Mouse (Mus musculus) limb, embryonic 14.5 days (tissue): ENCODE results near the gene Olfr98. TPM values are rescaled to one million over a fixed set of nuclear protein-coding genes. Genes with fewer than 3 reads are reported as not detected.

Experiments
- ATAC-seq: fragments of 200-750 bp; cut with Nextera tagmentation; 2 replicates; pipeline ENCODE4 v1.8.0; 2017; ENCODE audit warnings: low read depth, moderate number of reproducible peaks, moderate TSS enrichment; ENCODE audit not compliant: low FRiP score
- DNase-seq: peaks from one replicate; pipeline ENCODE4 v3.0.0-alpha.2; 2015; ENCODE audit warnings: low spot score
- H3K27ac ChIP-seq: fragments of 300-500 bp; sonication (generic); replicated peaks from 2 replicates; pipeline ENCODE4 v1.5.1; 2014; ENCODE audit warnings: low read depth, mild to moderate bottlenecking, low read length, moderate library complexity, mixed read lengths
- H3K27me3 ChIP-seq: fragments of 300-500 bp; sonication (generic); 2 replicates; pipeline ENCODE4 v1.6.1; 2014; ENCODE audit warnings: low read length, mixed read lengths; ENCODE audit not compliant: control insufficient read depth, insufficient read depth
- H3K36me3 ChIP-seq: fragments of 300-500 bp; sonication (generic); 2 replicates; pipeline ENCODE4 v1.6.1; 2014; ENCODE audit warnings: mild to moderate bottlenecking, low read length, moderate library complexity, mixed read lengths; ENCODE audit not compliant: control insufficient read depth, insufficient read depth
- H3K4me1 ChIP-seq: fragments of 300-500 bp; sonication (generic); 2 replicates; pipeline ENCODE4 v1.6.1; 2014; ENCODE audit warnings: antibody characterized with exemption, low read length, mixed read lengths; ENCODE audit not compliant: control insufficient read depth, insufficient read depth
- H3K4me2 ChIP-seq: fragments of 300-500 bp; sonication (generic); replicated peaks from 2 replicates; pipeline ENCODE4 v1.6.1; 2014; ENCODE audit warnings: low read depth, mild to moderate bottlenecking, low read length, moderate library complexity; ENCODE audit not compliant: severe bottlenecking
- H3K4me3 ChIP-seq: fragments of 300-500 bp; sonication (generic); replicated peaks from 2 replicates; pipeline ENCODE4 v1.5.1; 2014; ENCODE audit warnings: low read length
- H3K9ac ChIP-seq: fragments of 300-500 bp; sonication (generic); 2 replicates; pipeline ENCODE4 v1.6.1; 2014; ENCODE audit warnings: mild to moderate bottlenecking, low read depth, low read length, moderate library complexity; ENCODE audit not compliant: severe bottlenecking
- H3K9me3 ChIP-seq: fragments of 300-500 bp; sonication (generic); 2 replicates; pipeline ENCODE4 v1.6.1; 2016; ENCODE audit warnings: low read length; ENCODE audit not compliant: control insufficient read depth
- POLR2A ChIP-seq: fragments of 200-500 bp; IDR thresholded peaks from 2 replicates; pipeline ENCODE4 v1.8.0; 2012; ENCODE audit warnings: inconsistent platforms, mild to moderate bottlenecking, moderate library complexity, borderline replicate concordance; ENCODE audit not compliant: insufficient read depth, insufficient read length; ENCODE audit errors: extremely low read depth
- WGBS: fragments of 180-500 bp; shearing (Covaris S2); extraction: QIAGEN DNeasy Blood & Tissue Kit; methylation state at CpG from one replicate; pipeline ENCODE4 v1.1.7; 2014; 5-methylcytosine and 5-hydroxymethylcytosine counted together
- polyA plus RNA-seq, 2 experiments: library from polyadenylated mRNA; depleted of rRNA in 1 of 2; stranded (reverse) in 1 of 2; unstranded in 1 of 2; fragments of >200 nt; fragmentation: Nextera tagmentation in 1 of 2; extraction: Ambion mirVana in 1 of 2; gene quantifications; 2 replicates each; pipeline versions ENCODE4 v1.2.1 to v1.2.3; 2012 to 2014

Olfr98 gene
- polyA plus RNA-seq (2012; rRNA removed): not detected in 2 replicates
- not detected in 2 replicates for polyA plus RNA-seq (2014; fragmentation: Nextera tagmentation; extraction: Ambion mirVana)

DNA sequence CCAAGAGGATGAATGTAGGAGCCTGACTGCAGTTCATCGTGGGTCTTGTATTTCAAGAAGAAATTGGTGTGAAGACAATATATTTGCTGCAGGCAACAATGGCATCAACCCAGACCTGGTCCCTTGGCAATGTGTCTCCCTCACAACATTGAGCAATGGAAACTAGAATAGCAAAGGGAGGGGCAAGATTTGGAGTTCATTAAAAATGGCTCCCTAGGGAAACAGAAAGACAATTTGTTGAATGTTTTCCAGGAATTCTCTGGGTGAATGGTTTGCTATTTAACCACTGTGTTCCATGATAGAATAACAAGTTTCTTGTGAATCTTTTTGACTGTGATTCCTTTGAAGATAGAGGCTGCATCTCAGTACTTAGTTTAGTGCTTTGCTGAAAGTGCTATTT is at the start of gene Olfr98:
Gene Olfr98 (minus strand): TSS at position 124 of the 400 bp plus-strand sequence.
- Histone ChIP-seq H3K4me1 (no peaks in the 10 kb centered on the region), H3K9ac (no peak within 1 kb of the TSS), H3K9me3 (no peaks in the 10 kb centered on the region), H3K4me3 (no peak within 1 kb of the TSS), H3K36me3 (no peaks in the 10 kb centered on the region), H3K27ac (no peak within 1 kb of the TSS), H3K27me3 (no peaks in the 10 kb centered on the region), H3K4me2 (no peak within 1 kb of the TSS)
- TF ChIP-seq POLR2A: no peak
- DNase-seq (no peak), ATAC-seq (no peak)
- whole genome bisulfite sequencing: 88% methylated on average over 1 of the region's 1 CpGs

DNA sequence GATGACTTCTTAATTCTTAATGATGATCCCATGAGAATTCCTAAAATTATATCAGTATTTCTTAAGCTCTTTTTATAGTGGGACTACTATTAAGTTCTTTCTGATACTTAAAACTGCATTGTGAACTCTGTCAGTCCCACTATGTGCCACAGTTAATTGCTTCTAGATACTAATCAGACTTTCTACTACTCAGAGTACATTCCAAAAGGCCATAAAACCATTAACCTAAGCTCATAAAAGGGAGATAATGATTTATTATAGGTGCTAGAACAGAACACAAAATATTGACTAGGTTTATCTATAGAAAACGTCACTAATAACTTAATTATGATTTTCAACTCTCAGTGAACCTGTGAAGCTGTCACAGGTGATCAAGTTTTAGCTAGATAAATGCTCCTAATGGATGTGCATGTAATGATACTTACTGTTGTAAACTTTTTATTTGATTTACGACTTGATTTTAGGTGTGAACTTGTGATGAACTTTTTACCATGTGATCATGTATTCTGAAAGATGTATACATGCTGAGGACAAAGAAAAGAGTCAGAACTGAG is 46.7 kb upstream of the Olfr98 start:
- no peaks in the 10 kb centered on the region for H3K27me3 ChIP-seq
- no peaks in the 10 kb centered on the region for H3K36me3 ChIP-seq
- no peaks in the 10 kb centered on the region for H3K4me1 ChIP-seq
- ATAC-seq (no peak), DNase-seq (no peak)
- no peak overlapping the region for H3K4me3 ChIP-seq
- H3K9ac ChIP-seq: no peak overlapping the region
- no peak overlapping the region for H3K4me2 ChIP-seq
- no peak for TF ChIP-seq POLR2A
- H3K27ac ChIP-seq: no peak overlapping the region
- WGBS: 26% methylated on average over 2 of the region's 2 CpGs
- H3K9me3 ChIP-seq: no peaks in the 10 kb centered on the region

DNA sequence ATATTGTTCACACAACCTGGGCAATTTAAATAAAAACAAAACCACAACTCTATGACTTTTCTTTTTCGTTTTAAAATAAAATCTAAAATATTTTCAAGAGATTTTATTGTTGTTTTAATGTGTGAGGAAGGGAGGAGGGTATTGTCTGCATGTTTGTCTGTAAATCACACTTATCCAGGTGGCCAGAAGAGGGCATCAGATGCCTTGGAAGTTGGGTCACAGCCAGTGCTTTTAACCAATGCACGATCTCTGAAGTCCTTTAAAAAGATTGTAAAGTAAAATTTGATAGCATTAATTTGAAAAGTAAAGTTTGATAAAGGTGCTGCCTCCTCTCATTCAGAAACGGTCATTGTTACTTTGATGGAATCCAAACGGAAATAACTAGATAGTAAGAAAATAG is 44.9 kb upstream of the Olfr98 start:
- H3K27ac ChIP-seq: no peak overlapping the region
- 33% methylated on average over 4 of the region's 4 CpGs for WGBS
- no peak overlapping the region for H3K4me2 ChIP-seq
- H3K9ac ChIP-seq: no peak overlapping the region
- H3K4me1 ChIP-seq: no peaks in the 10 kb centered on the region
- H3K9me3 ChIP-seq: no peaks in the 10 kb centered on the region
- DNase-seq: no peak
- no peak for ATAC-seq
- no peak for TF ChIP-seq POLR2A
- no peaks in the 10 kb centered on the region for H3K27me3 ChIP-seq
- H3K36me3 ChIP-seq: no peaks in the 10 kb centered on the region
- no peak overlapping the region for H3K4me3 ChIP-seq

DNA sequence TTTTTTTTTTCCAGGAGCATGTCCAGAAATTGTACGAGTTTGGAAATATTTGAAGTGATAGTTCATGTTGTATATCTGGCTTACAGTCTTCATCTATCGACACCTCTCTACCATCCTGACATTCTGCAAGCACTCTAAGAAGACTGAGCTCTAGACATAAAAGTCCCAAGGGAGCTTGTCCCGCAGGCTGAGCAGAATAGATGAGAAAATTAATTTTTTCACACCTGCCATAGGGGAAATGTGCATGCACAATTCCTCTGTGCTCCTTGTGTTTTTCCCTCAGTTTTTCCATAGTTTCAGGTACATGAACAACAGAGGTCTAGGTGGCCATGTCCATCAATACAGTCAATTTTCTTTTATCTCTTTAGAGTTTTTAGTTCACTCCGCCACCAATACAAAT is 40.7 kb upstream of the Olfr98 start, which contains the start of gene Olfr101:
Gene Olfr101 (minus strand): TSS at position 101 of the 400 bp plus-strand sequence.
- no peak for ATAC-seq

DNA sequence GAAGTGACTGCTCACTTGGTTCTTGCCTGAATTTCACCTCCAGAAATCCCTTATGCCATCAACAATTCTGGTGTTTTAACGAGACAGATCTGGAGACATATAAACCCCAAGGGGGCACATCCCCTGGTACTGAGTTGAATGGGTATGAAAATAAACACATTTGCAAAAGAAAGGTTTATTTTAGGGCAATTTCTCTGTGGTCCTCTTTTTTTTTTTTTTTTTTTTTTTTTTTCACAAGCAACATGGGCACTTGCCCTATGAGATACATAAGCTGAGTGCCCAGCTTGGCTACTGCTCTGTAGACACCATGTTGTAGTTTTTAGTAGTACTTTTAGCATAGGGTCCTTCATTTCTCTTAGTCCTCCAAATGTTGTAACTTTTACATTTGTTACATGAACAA is 19.8 kb upstream of the Olfr98 start, which contains the start of gene Olfr99:
Gene Olfr99 (minus strand): TSS at position 101 of the 400 bp plus-strand sequence.
- no peak for ATAC-seq
- no peak for DNase-seq
- 71% methylated on average over 1 of the region's 1 CpGs for WGBS
- H3K9me3 ChIP-seq: no peaks in the 10 kb centered on the region
- no peaks in the 10 kb centered on the region for H3K4me1 ChIP-seq
- TF ChIP-seq POLR2A: no peak
- H3K4me2 ChIP-seq: no peak within 1 kb of the TSS
- no peak within 1 kb of the TSS for H3K27ac ChIP-seq
- H3K4me3 ChIP-seq: no peak within 1 kb of the TSS
- no peak within 1 kb of the TSS for H3K9ac ChIP-seq
- no peaks in the 10 kb centered on the region for H3K27me3 ChIP-seq
- H3K36me3 ChIP-seq: no peaks in the 10 kb centered on the region

More for the DNA sequence above, 40.7 kb upstream of the Olfr98 start, which contains the start of gene Olfr101:
- no peak within 1 kb of the TSS for H3K27ac ChIP-seq
- H3K36me3 ChIP-seq: no peaks in the 10 kb centered on the region
- no peaks in the 10 kb centered on the region for H3K4me1 ChIP-seq
- no peaks in the 10 kb centered on the region for H3K9me3 ChIP-seq
- TF ChIP-seq POLR2A: no peak
- H3K27me3 ChIP-seq: no peaks in the 10 kb centered on the region
- H3K4me3 ChIP-seq: no peak within 1 kb of the TSS
- no peak for DNase-seq
- H3K9ac ChIP-seq: no peak within 1 kb of the TSS
- 84% methylated on average over 4 of the region's 4 CpGs for WGBS
- no peak within 1 kb of the TSS for H3K4me2 ChIP-seq
